Mouse (Mus musculus) lung, adult 2 months (tissue): ENCODE results near the gene Eddm3b.

Experiments
- CTCF ChIP-seq: fragments of 200-500 bp; IDR thresholded peaks from 2 replicates; pipeline ENCODE4 v1.5.1; 2011; ENCODE audit warnings: mild to moderate bottlenecking, low read length, control low read depth; ENCODE audit not compliant: insufficient read depth
- POLR2A ChIP-seq: fragments of 200-500 bp; IDR thresholded peaks from 2 replicates; pipeline ENCODE4 v1.6.1; 2011; ENCODE audit warnings: low read depth, mild to moderate bottlenecking, control low read depth, low read length, borderline replicate concordance; ENCODE audit errors: extremely low read depth

- TF ChIP-seq CTCF (no peak), POLR2A (no peak)
Observed at GRCm38 (mm10) chr14:51127648-51128258, 13.5 kb downstream of the Eddm3b start.
